Mouse (Mus musculus) cerebellum, adult 2 months (tissue): Measurements from ENCODE around the gene Tnfsf4.

Source experiments
- CTCF ChIP-seq: fragments of 200-500 bp; IDR thresholded peaks from 2 replicates; pipeline ENCODE4 v1.5.1; 2011; ENCODE audit warnings: low read depth, mild to moderate bottlenecking, control low read depth, low read length, moderate library complexity, borderline replicate concordance; ENCODE audit not compliant: insufficient read depth
- POLR2A ChIP-seq: fragments of 200-500 bp; IDR thresholded peaks from 2 replicates; pipeline ENCODE4 v1.6.1; 2011; ENCODE audit warnings: low read length, control low read depth, borderline replicate concordance; ENCODE audit not compliant: insufficient read depth

GRCm38 (mm10) chr1:161436503-161436902, 41.3 kb downstream of the Tnfsf4 start:
- TF ChIP-seq CTCF, result no peak
- TF ChIP-seq POLR2A, result no peak
